Mouse (Mus musculus): Measurements from ENCODE around the gene Slc25a21.

- TF ChIP-seq CTCF (IDR thresholded peaks at IDR 0.05; ENCODE audit: extremely low read depth, insufficient read depth, low read length) (no peak), POLR2A (IDR thresholded peaks at IDR 0.05; ENCODE audit: extremely low read depth, insufficient read depth, low read length) (no peak)
Observed at GRCm38 (mm10) chr12:56940861-56941260, 256.4 kb downstream of the Slc25a21 start.
